Mouse (Mus musculus) embryonic fibroblast, embryonic 13.5 days (primary cell): Measurements from ENCODE around the gene Kap.

ENCODE experiments used
- CTCF ChIP-seq: IDR thresholded peaks from 2 replicates; pipeline ENCODE4 v1.5.1; 2011; ENCODE audit warnings: mild to moderate bottlenecking, control low read depth, low read length, moderate library complexity, borderline replicate concordance; ENCODE audit not compliant: insufficient read depth
- POLR2A ChIP-seq: IDR thresholded peaks from 2 replicates; pipeline ENCODE4 v1.6.1; 2011; ENCODE audit warnings: low read depth, mild to moderate bottlenecking, control low read depth, low read length, moderate library complexity

GRCm38 (mm10) chr6:133849359-133849758 lies 4.2 kb downstream of the Kap start:
- no peak for TF ChIP-seq CTCF
- no peak for TF ChIP-seq POLR2A
